Mouse (Mus musculus) adrenal gland, adult 8-10 months (tissue): ENCODE measurements at regions not wholly inside any gene's neighbourhood (a gene's known extent, or its start where the extent isn't known, plus 50 kb on each side); places are given as distances from the start of the nearest gene placed in this dataset.
"Not testable (repeated sequence)": the region's sequence is repeated elsewhere in the genome, so short reads cannot be mapped to it uniquely, and the experiment has no call there.

Experiments used
- DNase-seq: peaks from one replicate; pipeline ENCODE4 v3.0.0; 2022

DNA sequence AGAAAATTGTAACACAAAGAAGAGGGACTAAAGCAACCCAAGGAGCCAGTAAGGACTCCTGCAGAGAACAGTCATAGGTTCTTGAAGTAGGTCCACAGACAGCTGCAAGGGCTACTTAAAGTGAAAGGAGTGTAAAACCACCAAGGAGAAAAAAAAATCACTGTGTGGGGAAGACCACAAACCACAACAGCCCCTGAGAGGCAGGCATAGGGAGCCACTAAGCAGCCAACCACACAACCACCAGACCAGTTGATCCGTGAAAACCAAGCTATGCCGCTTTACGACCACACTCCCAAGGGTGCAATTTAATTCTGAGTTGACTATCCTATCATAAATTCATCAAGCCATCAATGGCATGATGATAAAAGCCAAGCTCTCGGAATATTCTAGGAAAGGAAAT, 423.5 kb downstream of the Nova1 start:
- no peak for DNase-seq

DNA sequence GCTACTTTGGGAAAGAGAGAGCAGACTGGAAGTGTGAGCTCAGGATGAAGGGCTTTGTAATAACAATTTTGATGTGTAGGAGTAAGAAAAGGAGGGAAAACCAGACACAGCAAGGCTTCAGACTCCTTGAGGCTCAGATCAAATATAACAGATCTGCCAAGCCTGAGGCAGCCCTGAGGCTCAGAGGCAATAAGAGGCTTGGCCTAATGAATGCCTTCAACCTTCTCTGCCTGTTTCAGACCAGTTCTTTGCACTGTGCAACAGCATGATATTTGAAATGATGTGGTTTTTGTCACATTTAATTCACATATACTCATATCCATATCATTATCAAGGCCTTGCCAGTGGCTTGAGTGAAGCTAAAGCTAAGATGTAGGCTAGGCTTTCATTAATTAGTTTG, 425.0 kb downstream of the Nova1 start:
- DNase-seq = no peak

DNA sequence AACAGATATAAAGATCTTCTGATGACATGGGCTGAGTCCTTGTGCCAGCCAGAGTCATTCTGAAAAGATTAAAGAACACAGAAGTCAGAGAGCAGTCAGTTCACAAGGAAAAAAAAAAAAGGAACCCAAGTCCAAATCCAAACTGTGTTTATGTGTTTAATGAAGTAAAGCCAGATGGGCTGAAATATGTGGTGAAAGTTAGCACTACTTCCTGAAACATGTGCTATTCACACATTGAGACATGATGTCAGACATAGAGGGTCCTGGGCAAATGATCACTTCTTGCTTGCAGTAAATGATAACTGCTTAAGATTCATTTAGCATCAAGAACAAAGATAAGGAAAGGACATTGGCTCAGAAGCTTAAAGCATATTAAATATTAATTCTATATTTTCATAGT, 439.8 kb downstream of the Nova1 start:
- DNase-seq = no peak

DNA sequence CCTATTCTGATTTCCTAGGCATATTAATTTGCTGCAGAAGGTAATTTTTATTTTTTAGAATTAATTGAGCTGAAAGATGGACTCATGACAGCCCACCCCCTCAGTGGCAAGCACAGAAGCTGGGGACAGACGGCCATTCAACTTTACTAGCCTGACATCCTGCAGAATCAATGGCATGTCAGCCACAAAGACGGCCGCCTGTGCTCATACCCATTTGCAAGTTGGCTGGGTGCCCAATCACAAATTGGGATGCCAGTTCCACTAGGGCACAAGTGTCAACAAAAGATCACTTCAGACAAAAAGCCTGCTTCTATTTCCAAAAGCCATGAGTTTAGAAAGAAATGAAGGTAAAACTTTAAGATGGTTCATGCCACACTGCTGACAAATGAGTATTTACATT, 447.0 kb downstream of the Nova1 start:
- no peak for DNase-seq

DNA sequence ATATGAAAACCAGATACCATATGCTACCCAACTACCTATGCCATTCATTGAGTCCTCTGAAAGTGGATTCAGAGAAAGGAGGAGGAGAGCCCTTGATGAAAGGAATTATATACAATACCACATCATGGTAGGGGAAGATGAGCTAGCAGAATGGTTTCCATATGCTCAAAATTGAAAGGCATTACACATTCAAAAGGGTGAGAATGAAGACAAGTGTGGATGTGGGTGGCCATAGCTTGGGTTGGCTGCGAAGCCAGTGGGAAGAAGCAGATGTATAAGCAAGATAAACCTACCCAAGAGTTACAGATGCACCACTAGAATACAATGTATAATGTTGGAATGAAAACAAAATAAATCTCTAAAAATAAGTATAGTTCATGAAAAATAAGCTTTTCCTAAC, 485.4 kb downstream of the Nova1 start:
- no peak for DNase-seq

DNA sequence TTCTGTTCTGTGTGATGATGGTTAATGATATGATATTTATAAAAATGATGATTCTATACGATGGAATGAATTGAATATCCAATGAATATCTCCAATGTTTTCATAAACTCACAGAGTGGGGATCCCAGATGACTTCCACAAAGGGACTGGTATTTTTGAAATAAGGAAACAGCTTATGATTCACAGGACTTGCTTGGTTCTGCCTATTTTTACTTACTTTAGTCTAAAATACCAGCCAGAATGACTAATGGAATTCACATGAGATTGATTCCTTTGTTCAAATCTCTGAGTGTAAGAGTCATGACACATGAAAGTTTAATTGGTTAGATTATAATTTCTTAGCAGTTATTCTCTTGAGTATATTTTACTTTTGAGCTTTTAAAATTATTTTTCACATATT, 490.9 kb downstream of the Nova1 start:
- no peak for DNase-seq

DNA sequence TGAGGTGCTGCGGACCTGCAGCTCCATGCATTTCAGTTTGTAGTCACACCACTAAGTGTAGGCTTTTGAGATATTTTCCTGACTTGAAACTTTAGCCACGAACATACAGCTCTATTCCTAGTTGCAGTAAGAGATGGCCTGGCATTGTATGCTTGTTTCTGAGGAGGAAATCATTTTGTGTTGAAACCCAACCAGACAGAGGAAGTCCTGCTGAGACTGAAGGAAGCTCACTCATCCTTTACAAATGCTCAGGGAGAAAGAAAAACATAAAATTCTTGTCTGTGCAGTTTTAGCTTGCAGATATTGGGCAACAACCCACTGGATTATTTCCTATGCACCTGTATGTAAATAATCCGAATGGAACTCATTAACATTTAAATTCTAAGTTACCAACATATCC, 495.5 kb downstream of the Nova1 start:
- no peak for DNase-seq

DNA sequence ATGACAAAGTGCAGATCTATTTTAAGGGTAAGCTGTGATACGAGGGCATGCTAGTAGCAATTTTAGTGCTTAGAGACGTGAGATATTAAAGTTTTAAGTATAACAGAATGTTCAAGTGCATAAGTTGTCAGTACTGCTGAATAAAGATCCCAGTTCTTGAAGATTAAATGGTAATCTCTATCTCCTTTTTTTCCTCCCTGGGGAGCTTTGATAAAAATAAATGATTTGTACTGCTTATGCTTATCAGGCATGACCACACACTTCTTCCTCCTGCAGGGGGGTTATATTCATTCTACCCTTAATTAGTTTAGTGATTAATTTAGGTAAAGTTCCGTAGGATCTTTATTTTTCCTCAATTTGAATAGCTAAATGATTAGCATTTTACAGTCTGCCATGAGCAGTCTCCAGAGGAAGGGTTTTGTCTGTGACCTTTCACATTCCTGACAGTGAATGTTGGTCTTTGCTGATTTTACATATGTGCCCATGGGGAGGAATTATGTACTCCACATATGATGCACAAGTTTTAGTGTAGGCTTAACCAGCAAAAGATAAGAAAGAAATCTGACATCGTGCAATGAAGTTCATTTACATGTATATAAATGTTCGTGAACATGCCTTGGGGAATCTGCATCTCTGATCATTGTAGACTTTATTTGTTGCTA, 515.5 kb downstream of the Nova1 start:
- no peak for DNase-seq

DNA sequence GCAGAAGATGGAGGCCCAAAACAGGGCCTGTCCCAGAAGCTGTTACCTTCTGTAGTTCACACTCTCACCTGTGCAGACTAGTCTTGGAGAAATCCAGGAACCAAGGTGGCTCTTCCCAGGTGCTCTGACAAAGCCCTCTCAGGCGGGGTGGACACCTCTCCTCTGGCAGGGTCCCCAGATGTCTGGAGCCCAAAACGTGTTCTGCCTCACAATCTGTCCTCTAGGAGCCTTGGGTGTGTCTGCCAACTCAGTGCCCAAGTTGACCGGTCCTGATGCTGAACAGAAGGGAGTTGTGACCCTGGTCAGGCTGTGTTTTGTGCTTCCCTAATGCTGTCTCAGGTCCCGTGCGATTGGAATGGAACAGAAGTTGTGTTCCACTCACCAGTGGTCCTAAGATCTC, 519.8 kb downstream of the Nova1 start:
- no peak for DNase-seq

DNA sequence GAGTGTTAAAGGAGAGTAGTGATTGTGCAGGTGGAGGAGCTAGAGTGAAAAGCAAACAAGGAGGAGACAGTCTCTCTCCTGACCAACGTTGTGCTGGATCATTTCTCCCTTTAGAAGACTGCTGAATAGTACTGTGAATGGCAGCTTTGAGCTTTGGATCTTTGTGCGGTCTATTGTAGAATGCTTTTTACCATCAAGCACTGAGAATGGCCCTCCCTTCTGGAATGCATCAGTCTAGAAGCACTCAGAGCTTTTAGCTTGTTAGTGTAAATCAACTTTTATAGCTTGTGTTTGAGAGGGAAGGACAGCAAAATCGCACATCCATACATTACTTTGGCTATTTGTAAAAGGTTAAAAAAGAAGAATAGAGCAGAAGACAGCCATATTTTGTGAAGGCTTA, 534.2 kb downstream of the Nova1 start:
- DNase-seq = no peak

DNA sequence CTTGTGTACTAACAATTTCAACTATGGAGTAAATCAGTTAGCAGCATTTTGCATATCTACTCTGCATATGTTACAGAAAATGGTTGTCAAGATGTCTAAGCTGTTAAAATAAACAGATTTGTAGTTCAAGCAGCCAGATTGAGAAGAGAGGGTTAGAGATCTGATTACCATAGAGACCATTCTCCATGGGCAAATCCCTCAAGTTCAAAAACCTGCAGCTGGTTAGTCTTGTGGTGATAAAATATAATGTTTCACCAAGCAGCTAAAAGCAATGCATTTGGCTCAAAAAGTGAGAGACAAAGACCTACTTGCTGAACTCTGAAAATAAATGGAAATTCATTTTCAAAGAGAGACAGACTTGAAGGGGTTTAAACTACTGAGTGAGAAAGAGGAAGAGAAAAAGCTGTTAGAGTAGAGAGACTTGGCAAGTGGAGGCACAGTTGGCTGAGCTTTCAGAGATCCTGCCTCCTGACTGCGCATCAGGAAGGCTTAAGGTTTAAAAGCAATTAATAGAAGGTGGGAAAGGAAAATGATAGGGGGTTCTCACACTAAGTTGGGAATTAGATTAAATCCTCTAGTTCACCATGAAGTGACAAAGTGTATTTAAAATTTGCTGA, 570.2 kb downstream of the Nova1 start:
- no peak for DNase-seq

DNA sequence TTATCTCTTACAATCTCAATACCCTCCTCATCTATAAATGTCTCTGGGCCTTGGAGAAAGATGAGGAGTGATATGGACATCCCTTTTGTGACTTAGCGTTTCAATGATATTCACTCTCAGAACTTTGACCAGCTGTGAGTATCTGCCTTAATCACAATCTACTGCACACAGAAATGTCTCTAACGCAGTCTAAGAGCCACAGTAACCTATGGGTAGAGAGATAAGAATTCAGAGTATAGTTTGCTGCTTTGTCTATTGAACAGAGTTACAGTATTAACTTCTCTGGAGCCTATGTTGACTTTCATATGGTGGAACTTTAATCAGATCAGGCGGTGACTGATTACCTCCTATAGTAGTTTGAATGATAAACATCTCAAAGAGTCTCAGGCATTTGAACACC, 573.8 kb downstream of the Nova1 start:
- DNase-seq = no peak

DNA sequence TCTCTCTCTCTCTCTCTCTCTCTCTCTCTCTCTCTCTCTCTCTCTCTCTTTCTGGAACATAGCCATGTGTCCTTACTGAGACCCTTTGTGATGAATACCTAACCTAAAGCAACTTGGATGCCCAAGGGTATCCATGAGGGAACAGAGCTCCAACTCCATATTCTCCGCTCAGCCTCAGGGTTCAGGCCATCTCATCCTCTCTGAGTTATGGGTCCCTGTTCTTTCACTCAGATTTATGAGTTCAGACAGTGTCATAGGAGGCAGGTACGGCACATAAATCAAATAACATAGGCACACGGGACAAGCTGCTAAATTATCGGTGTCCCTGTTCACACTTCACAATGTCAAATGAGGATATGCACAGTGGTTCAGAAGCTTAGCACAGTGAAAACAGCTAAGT, 586.4 kb downstream of the Nova1 start:
- no peak for DNase-seq

DNA sequence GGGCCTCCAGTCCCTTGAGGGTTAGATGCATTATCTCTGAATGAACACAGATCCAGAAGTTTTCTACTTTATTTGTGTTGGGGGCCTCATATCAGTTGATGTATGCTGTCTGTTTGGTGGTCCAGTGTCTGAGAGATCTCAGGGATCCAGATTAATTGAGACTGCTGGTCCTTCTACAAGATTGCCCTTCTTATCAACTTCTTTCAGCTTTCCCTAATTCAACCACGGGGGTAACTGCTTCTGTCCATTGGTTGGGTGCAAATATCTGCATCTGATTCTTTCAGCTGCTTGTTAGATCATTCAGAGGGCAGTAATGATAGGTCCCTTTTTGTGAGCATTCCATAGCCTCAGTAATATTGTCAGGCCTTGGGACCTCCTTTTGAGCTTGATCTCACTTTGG, 603.4 kb downstream of the Nova1 start:
- DNase-seq = not testable (repeated sequence)

DNA sequence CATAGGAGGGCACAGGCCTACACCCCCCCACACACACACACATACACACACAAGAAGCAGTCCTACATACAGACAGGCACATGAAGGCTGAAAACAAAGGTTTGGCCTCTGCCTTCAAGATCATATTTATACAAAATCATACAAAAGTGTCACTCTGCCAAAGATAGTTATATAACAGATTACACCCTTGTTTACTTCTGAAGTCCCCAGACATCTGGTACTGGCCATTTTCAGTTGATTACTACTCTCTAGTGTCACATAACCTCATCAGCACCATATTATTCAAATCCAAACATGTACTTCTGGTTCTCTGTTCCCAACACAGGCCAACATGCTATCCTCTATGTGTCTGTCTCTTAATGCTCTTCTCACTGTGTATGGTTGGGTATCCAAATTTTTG, 619.7 kb downstream of the Nova1 start:
- DNase-seq = no peak

DNA sequence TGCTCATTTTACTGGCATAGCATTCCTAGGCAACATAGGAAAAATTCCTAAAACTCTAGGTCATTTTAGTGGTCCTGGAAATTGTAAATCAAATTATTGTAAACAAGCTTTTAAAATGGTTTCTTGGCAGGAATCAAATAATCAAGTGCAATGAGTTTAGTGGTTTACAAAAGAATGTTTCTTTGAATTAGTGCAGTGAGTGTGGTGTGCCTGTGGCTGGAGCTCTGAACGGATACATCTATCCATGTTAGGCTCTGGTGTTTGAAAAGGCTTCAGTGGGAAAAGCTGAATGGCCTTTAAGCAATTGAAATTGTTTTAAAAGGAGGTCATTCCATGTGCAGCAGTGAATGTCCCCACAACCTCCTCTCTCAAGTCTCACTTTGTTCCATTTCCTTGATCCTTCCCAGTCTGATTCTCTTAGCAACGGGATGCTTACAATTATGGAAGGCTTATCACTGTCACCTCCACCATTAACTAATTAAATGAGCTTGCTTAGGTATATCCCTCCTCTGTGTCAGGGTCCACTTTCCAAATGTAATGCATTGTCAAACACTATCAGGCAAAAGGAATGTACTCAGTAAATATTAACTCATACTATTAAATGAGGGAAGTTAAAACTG, 621.1 kb downstream of the Nova1 start:
- no peak for DNase-seq

DNA sequence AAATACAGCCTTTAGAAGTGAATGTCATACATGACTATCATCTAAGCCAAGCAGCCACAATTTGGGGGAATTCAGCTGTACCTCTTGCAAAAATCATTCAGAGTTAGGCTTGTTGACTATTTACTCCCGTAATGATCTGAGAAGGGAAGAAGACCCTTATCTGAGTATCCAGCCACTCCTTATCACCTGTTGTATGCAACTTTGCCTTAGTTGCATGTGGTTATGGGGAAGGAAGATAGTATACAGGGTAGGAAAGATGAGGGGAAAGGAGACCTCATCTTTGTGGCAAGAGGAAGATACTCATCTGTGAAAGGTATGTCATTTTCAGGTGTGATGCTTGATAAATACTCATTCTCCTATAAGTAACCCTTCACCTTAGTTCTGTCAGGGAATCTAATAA, 624.6 kb downstream of the Nova1 start:
- DNase-seq = no peak
